Mouse (Mus musculus): ENCODE measurements around the gene Adamts2. TPM values are rescaled to one million over a fixed set of nuclear protein-coding genes. Genes with fewer than 3 reads are reported as not detected.
A peak's percentile ranks its signal among the peaks of the same experiment; 100 is the strongest.

The Adamts2 gene
- polyA plus RNA-seq, 1 experiment from 2014 or later, result 1.8 TPM

- 0 out of 2 replicates have a peak, but pooled peaks cover 2% of the 10 kb centered on the region for H3K4me1 ChIP-seq (replicated peaks; ENCODE audit: control insufficient read depth, insufficient read depth, low read length)
- H3K9ac ChIP-seq (ENCODE audit: low read depth, low read length), result no peak overlapping the region
- 80% methylated on average over 6 of the region's 6 CpGs for WGBS
- no peaks in the 10 kb centered on the region for H3K9me3 ChIP-seq (ENCODE audit: control insufficient read depth, low read length)
- H3K4me2 ChIP-seq (replicated peaks; ENCODE audit: low read depth, low read length), result no peak overlapping the region
- H3K27ac ChIP-seq (ENCODE audit: low read depth, low read length), result no peak overlapping the region
- no peaks in the 10 kb centered on the region for H3K36me3 ChIP-seq (ENCODE audit: control insufficient read depth, insufficient read depth, low read length)
- H3K4me3 ChIP-seq (ENCODE audit: low read depth, low read length), result no peak overlapping the region
- DNase-seq (ENCODE audit: low spot score) (no peak), ATAC-seq (ENCODE audit: low FRiP score) (no peak)
- H3K27me3 ChIP-seq (ENCODE audit: control insufficient read depth, insufficient read depth, low read length), result no peaks in the 10 kb centered on the region
Measured at GRCm38 (mm10) chr11:50720421-50720820, 118.5 kb downstream of the Adamts2 start.

GRCm38 (mm10) chr11:50720856-50721550, 119.1 kb downstream of the Adamts2 start:
- Histone ChIP-seq H3K27ac (ENCODE audit: low read depth, low read length) (0 out of 2 replicates have a peak overlapping the region, but pooled peaks have one; percentile 9), H3K9me3 (ENCODE audit: control insufficient read depth, low read length) (no peaks in the 10 kb centered on the region), H3K4me1 (replicated peaks; ENCODE audit: control insufficient read depth, insufficient read depth, low read length) (0 out of 2 replicates have a peak, but pooled peaks cover 2% of the 10 kb centered on the region), H3K36me3 (ENCODE audit: control insufficient read depth, insufficient read depth, low read length) (no peaks in the 10 kb centered on the region), H3K27me3 (ENCODE audit: control insufficient read depth, insufficient read depth, low read length) (no peaks in the 10 kb centered on the region), H3K9ac (ENCODE audit: low read depth, low read length) (no peak overlapping the region), H3K4me2 (replicated peaks; ENCODE audit: low read depth, low read length) (no peak overlapping the region), H3K4me3 (ENCODE audit: low read depth, low read length) (no peak overlapping the region)
- DNase-seq (ENCODE audit: low spot score) (no peak), ATAC-seq (ENCODE audit: low FRiP score) (no peak)
- WGBS, result 55% methylated on average over 12 of the region's 12 CpGs

DNA sequence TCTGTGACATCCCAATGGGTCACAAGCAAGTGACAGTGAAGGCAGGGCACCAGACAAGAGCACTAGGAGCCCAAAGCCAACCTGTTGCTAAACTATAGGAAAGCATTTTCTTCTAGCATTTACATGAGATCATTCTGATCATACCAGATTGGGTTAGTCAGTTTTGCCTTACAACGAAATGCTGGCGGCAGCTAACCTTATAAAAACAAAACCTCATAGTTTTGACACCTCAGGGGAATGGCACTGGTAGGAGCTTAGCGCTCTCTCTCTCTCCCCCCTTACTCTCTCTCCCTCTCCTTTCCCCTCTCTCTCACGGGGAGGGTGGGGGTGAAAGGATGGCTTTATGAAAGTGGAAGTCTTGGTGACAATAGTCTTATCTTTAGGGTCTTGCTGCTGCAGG, 123.7 kb downstream of the Adamts2 start:
- no peak overlapping the region for H3K9ac ChIP-seq (ENCODE audit: low read depth, low read length)
- WGBS, result 81% methylated on average over 4 of the region's 4 CpGs
- H3K4me1 ChIP-seq (replicated peaks; ENCODE audit: control insufficient read depth, insufficient read depth, low read length), result no peaks in the 10 kb centered on the region
- H3K4me2 ChIP-seq (replicated peaks; ENCODE audit: low read depth, low read length), result no peak overlapping the region
- DNase-seq (ENCODE audit: low spot score) (no peak), ATAC-seq (ENCODE audit: low FRiP score) (no peak)
- H3K27me3 ChIP-seq (ENCODE audit: control insufficient read depth, insufficient read depth, low read length), result no peaks in the 10 kb centered on the region
- no peak overlapping the region for H3K4me3 ChIP-seq (ENCODE audit: low read depth, low read length)
- H3K9me3 ChIP-seq (ENCODE audit: control insufficient read depth, low read length), result no peaks in the 10 kb centered on the region
- no peaks in the 10 kb centered on the region for H3K36me3 ChIP-seq (ENCODE audit: control insufficient read depth, insufficient read depth, low read length)
- H3K27ac ChIP-seq (ENCODE audit: low read depth, low read length), result no peak overlapping the region

DNA sequence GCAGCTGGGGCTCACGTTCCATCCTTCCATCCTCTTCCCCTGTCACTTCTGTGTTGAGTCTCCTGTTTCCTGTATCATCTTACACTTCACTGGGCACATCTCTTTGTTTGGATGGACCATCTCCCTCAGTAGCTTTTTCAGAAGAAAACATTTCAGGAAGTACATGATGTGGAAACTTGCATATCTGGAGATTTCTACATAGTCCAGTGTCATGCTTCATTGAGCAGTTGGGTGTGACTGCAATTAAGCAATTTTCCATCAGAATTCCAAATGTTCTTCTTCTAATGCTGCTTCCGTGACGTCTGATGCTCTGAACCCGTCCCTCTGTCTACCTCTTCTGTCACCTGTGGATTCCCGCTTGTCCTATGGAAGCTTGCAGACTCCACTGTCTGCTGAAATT, 124.2 kb downstream of the Adamts2 start:
- Histone ChIP-seq H3K27me3 (ENCODE audit: control insufficient read depth, insufficient read depth, low read length) (no peaks in the 10 kb centered on the region), H3K27ac (ENCODE audit: low read depth, low read length) (no peak overlapping the region), H3K9ac (ENCODE audit: low read depth, low read length) (no peak overlapping the region), H3K9me3 (ENCODE audit: control insufficient read depth, low read length) (no peaks in the 10 kb centered on the region), H3K36me3 (ENCODE audit: control insufficient read depth, insufficient read depth, low read length) (no peaks in the 10 kb centered on the region), H3K4me2 (replicated peaks; ENCODE audit: low read depth, low read length) (no peak overlapping the region), H3K4me1 (replicated peaks; ENCODE audit: control insufficient read depth, insufficient read depth, low read length) (no peaks in the 10 kb centered on the region), H3K4me3 (ENCODE audit: low read depth, low read length) (no peak overlapping the region)
- WGBS, result 80% methylated on average over 5 of the region's 5 CpGs
- no peak for DNase-seq (ENCODE audit: low spot score)
- no peak for ATAC-seq (ENCODE audit: low FRiP score)

DNA sequence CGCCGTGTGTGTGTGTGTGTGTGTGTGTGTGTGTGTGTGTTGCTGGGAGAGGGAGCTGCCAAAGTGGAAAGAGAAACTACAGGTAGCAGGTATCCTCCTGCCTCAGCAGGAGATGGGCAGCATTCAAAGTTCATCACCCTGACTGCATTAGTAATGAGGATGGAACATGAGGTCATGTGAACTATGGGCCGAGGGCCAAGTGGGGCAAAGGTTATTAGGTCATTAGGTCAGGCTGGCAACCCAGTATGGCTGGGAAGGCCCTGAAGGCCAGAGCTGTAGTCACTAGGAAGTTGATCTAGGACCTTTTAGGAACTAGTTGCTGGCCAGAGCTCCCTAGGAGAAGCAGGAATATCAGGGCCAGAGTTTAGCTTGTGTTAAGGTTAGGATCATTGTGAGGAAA, 131.3 kb downstream of the Adamts2 start:
- no peak overlapping the region for H3K4me2 ChIP-seq (replicated peaks; ENCODE audit: low read depth, low read length)

DNA sequence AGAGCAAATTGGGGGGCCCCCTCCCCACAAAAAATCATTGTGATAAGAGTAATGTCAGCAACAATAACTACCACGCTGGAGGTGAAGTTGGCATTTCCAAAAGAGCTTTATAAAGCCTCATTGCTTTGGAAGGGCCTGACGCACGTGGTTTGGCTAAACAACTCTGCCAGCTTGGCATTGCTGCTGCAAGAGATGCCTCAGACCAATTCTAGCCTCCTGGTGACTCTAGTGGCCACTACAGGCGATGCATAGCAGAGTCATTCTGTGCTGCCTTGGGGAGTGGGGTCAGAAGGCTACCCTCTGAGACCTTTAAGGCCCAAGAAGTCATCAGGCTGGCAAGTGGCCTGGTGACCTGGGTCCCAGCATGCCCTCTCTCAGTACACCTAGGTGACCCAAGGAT, 132.2 kb downstream of the Adamts2 start:
- no peak overlapping the region for H3K4me2 ChIP-seq (replicated peaks; ENCODE audit: low read depth, low read length)
- DNase-seq (ENCODE audit: low spot score) (no peak), ATAC-seq (ENCODE audit: low FRiP score) (no peak)
- no peaks in the 10 kb centered on the region for H3K4me1 ChIP-seq (replicated peaks; ENCODE audit: control insufficient read depth, insufficient read depth, low read length)
- no peak overlapping the region for H3K4me3 ChIP-seq (ENCODE audit: low read depth, low read length)
- H3K27me3 ChIP-seq (ENCODE audit: control insufficient read depth, insufficient read depth, low read length), result no peaks in the 10 kb centered on the region
- no peaks in the 10 kb centered on the region for H3K36me3 ChIP-seq (ENCODE audit: control insufficient read depth, insufficient read depth, low read length)
- no peak overlapping the region for H3K27ac ChIP-seq (ENCODE audit: low read depth, low read length)
- H3K9ac ChIP-seq (ENCODE audit: low read depth, low read length), result no peak overlapping the region
- H3K9me3 ChIP-seq (ENCODE audit: control insufficient read depth, low read length), result no peaks in the 10 kb centered on the region
- WGBS, result 61% methylated on average over 4 of the region's 4 CpGs

More for the DNA sequence above, 131.3 kb downstream of the Adamts2 start:
- no peak for DNase-seq (ENCODE audit: low spot score)
- Histone ChIP-seq H3K27me3 (ENCODE audit: control insufficient read depth, insufficient read depth, low read length) (no peaks in the 10 kb centered on the region), H3K9me3 (ENCODE audit: control insufficient read depth, low read length) (no peaks in the 10 kb centered on the region), H3K4me3 (ENCODE audit: low read depth, low read length) (no peak overlapping the region), H3K36me3 (ENCODE audit: control insufficient read depth, insufficient read depth, low read length) (no peaks in the 10 kb centered on the region), H3K9ac (ENCODE audit: low read depth, low read length) (no peak overlapping the region), H3K4me1 (replicated peaks; ENCODE audit: control insufficient read depth, insufficient read depth, low read length) (no peaks in the 10 kb centered on the region), H3K27ac (ENCODE audit: low read depth, low read length) (no peak overlapping the region)
- ATAC-seq (ENCODE audit: low FRiP score), result no peak
- WGBS, result 24% methylated on average over 2 of the region's 3 CpGs

DNA sequence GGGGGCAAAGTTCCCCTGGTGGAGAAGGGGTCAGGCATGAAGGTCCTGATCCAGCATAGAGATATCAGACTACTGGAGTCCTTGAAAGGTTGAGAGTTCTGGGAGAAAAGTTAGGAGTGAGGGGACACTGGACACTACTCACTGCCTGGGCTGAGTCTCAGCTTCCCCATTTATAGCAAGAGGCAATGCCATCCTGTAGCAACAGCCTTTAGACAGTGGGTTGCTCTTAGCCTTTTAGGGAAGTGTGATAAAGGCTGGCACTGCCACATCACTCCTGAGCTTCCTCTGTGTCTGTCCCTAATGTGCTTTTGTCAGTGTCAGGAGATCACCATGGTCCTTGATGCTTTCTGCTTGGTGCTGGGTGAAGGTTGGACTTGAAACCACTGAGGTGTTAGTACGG, 134.7 kb downstream of the Adamts2 start:
- no peaks in the 10 kb centered on the region for H3K9me3 ChIP-seq (ENCODE audit: control insufficient read depth, low read length)
- no peaks in the 10 kb centered on the region for H3K27me3 ChIP-seq (ENCODE audit: control insufficient read depth, insufficient read depth, low read length)
- no peak overlapping the region for H3K9ac ChIP-seq (ENCODE audit: low read depth, low read length)
- H3K4me3 ChIP-seq (ENCODE audit: low read depth, low read length), result no peak overlapping the region
- no peaks in the 10 kb centered on the region for H3K4me1 ChIP-seq (replicated peaks; ENCODE audit: control insufficient read depth, insufficient read depth, low read length)
- no peaks in the 10 kb centered on the region for H3K36me3 ChIP-seq (ENCODE audit: control insufficient read depth, insufficient read depth, low read length)
- 100% methylated on average over 1 of the region's 1 CpGs for WGBS
- H3K4me2 ChIP-seq (replicated peaks; ENCODE audit: low read depth, low read length), result no peak overlapping the region
- no peak for ATAC-seq (ENCODE audit: low FRiP score)
- DNase-seq (ENCODE audit: low spot score), result no peak
- no peak overlapping the region for H3K27ac ChIP-seq (ENCODE audit: low read depth, low read length)

DNA sequence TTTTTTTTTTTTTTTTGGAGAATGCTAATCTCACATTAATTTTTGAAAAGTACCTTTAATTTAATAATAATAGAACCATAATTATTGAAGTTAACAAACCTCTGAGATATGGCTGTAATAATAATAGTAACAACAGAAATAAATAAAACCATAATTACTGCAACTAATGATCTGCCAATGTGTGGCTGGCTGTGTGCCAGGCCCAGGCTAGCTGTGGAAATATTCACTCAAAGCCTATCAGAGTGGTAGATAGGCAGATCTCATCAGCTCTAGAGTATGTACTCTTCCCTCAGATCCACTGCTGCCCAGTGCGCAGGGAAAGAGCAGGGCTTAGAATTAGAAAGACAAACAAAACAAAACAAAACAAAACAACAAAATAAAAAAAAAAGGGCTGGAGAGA, 136.6 kb downstream of the Adamts2 start:
- H3K9me3 ChIP-seq (ENCODE audit: control insufficient read depth, low read length), result no peaks in the 10 kb centered on the region
- DNase-seq (ENCODE audit: low spot score) (no peak), ATAC-seq (ENCODE audit: low FRiP score) (no peak)
- H3K4me2 ChIP-seq (replicated peaks; ENCODE audit: low read depth, low read length), result no peak overlapping the region
- WGBS, result 94% methylated on average over 1 of the region's 1 CpGs
- no peaks in the 10 kb centered on the region for H3K27me3 ChIP-seq (ENCODE audit: control insufficient read depth, insufficient read depth, low read length)
- H3K36me3 ChIP-seq (ENCODE audit: control insufficient read depth, insufficient read depth, low read length), result no peaks in the 10 kb centered on the region
- no peak overlapping the region for H3K4me3 ChIP-seq (ENCODE audit: low read depth, low read length)
- no peak overlapping the region for H3K9ac ChIP-seq (ENCODE audit: low read depth, low read length)
- no peaks in the 10 kb centered on the region for H3K4me1 ChIP-seq (replicated peaks; ENCODE audit: control insufficient read depth, insufficient read depth, low read length)
- no peak overlapping the region for H3K27ac ChIP-seq (ENCODE audit: low read depth, low read length)

DNA sequence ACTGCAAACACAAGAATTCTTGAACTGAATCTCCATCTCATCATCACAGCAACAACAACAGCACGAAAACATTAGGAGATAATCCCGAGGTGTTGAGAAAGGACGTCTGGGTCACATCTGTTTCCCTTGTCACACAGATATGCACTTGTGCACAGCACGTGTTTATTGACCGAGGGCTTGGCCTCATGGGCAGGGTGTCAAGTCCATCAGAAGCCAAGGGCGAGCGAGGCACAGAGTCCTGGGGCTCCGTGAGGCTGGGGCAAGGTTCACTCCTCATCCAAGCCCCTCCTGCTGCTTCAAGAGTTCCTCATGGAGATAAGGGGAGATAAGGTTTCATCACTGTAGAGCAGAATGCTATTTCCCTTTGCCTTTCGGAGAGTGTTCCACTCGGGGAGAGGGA, 137.6 kb downstream of the Adamts2 start:
- no peak overlapping the region for H3K27ac ChIP-seq (ENCODE audit: low read depth, low read length)
- no peak overlapping the region for H3K4me2 ChIP-seq (replicated peaks; ENCODE audit: low read depth, low read length)
- no peaks in the 10 kb centered on the region for H3K27me3 ChIP-seq (ENCODE audit: control insufficient read depth, insufficient read depth, low read length)
- no peaks in the 10 kb centered on the region for H3K9me3 ChIP-seq (ENCODE audit: control insufficient read depth, low read length)
- no peak for DNase-seq (ENCODE audit: low spot score)
- WGBS, result 67% methylated on average over 10 of the region's 10 CpGs
- H3K4me1 ChIP-seq (replicated peaks; ENCODE audit: control insufficient read depth, insufficient read depth, low read length), result no peaks in the 10 kb centered on the region
- H3K36me3 ChIP-seq (ENCODE audit: control insufficient read depth, insufficient read depth, low read length), result no peaks in the 10 kb centered on the region
- no peak for ATAC-seq (ENCODE audit: low FRiP score)
- H3K4me3 ChIP-seq (ENCODE audit: low read depth, low read length), result no peak overlapping the region
- no peak overlapping the region for H3K9ac ChIP-seq (ENCODE audit: low read depth, low read length)

All from hindbrain, embryonic 11.5 days (tissue).